In genomic region chr3:131110191-131111150, GRCm38 (mm10) we compare ENCODE assay signal across 7 mouse cellular contexts. TPM values are rescaled to one million over a fixed set of nuclear protein-coding genes. Genes with fewer than 3 reads are reported as not detected.
DNase-seq lines count a peak whose midpoint lies in the region; ATAC-seq lines count a peak whose summit lies in the region.

Gene Lef1 (plus strand): TSS chr3:131110471.

- under 1% methylated on average over 68 of the region's 69 CpGs for WGBS in heart, embryonic 12.5 days
- WGBS in limb, embryonic 11.5 days: under 1% methylated on average over 64 of the region's 69 CpGs
- WGBS in midbrain, embryonic 15.5 days: under 1% methylated on average over 68 of the region's 69 CpGs

- peak within 1 kb of the TSS; percentile 64 for H3K4me3 ChIP-seq in heart, embryonic 12.5 days
- H3K4me3 ChIP-seq in limb, embryonic 11.5 days (ENCODE audit: low read depth, low read length): peak within 1 kb of the TSS; percentile 81
- H3K4me3 ChIP-seq in midbrain, embryonic 15.5 days: peak within 1 kb of the TSS; percentile 57

- peaks cover 19% of the 10 kb centered on the region for H3K27me3 ChIP-seq in heart, embryonic 12.5 days (replicated peaks)
- peaks cover 24% of the 10 kb centered on the region for H3K27me3 ChIP-seq in limb, embryonic 11.5 days (ENCODE audit: control insufficient read depth, insufficient read depth, low read length)
- no peaks in the 10 kb centered on the region for H3K27me3 ChIP-seq in midbrain, embryonic 15.5 days (replicated peaks)

- no peaks in the 10 kb centered on the region for H3K9me3 ChIP-seq in heart, embryonic 12.5 days (replicated peaks)
- no peaks in the 10 kb centered on the region for H3K9me3 ChIP-seq in limb, embryonic 11.5 days (ENCODE audit: control insufficient read depth, low read length)
- no peaks in the 10 kb centered on the region for H3K9me3 ChIP-seq in midbrain, embryonic 15.5 days

- H3K9ac ChIP-seq in heart, embryonic 12.5 days: peak within 1 kb of the TSS; percentile 77
- H3K9ac ChIP-seq in limb, embryonic 11.5 days (ENCODE audit: low read length): peak within 1 kb of the TSS; percentile 88
- peak within 1 kb of the TSS; percentile 74 for H3K9ac ChIP-seq in midbrain, embryonic 15.5 days

- peak within 1 kb of the TSS; percentile 97 for H3K4me2 ChIP-seq in heart, embryonic 12.5 days
- peak within 1 kb of the TSS; percentile 93 for H3K4me2 ChIP-seq in limb, embryonic 11.5 days (ENCODE audit: low read depth, severe bottlenecking)
- H3K4me2 ChIP-seq in midbrain, embryonic 15.5 days: peak within 1 kb of the TSS; percentile 65

- H3K4me1 ChIP-seq in heart, embryonic 12.5 days (replicated peaks): peaks cover 29% of the 10 kb centered on the region
- H3K4me1 ChIP-seq in limb, embryonic 11.5 days (ENCODE audit: control insufficient read depth, insufficient read depth, low read length): peaks cover 30% of the 10 kb centered on the region
- H3K4me1 ChIP-seq in midbrain, embryonic 15.5 days: peaks cover 55% of the 10 kb centered on the region

- DNase-seq in spleen, postnatal 10 days (ENCODE audit: low spot score in 2 of 2): peak; percentile 12 to 34
- no peak for DNase-seq in spleen, adult 12 weeks (ENCODE audit: low spot score)
- peak; percentile 61 to 80 for DNase-seq in adrenal gland, postnatal 36 days
- DNase-seq in limb, embryonic 11.5 days (ENCODE audit: low spot score): peak; percentile 84
- DNase-seq in thymus, postnatal 14 days: peak; percentile 81

- H3K36me3 ChIP-seq in heart, embryonic 12.5 days: no peaks in the 10 kb centered on the region; the same call in 1 of the 2 replicates
- H3K36me3 ChIP-seq in limb, embryonic 11.5 days (ENCODE audit: control insufficient read depth, insufficient read depth, low read length): no peaks in the 10 kb centered on the region
- no peaks in the 10 kb centered on the region for H3K36me3 ChIP-seq in midbrain, embryonic 15.5 days (replicated peaks)

- peak within 1 kb of the TSS; percentile 55; the same call in 1 of the 2 replicates for H3K27ac ChIP-seq in heart, embryonic 12.5 days (ENCODE audit: poor library complexity, severe bottlenecking)
- H3K27ac ChIP-seq in limb, embryonic 11.5 days (replicated peaks; ENCODE audit: low read depth, low read length): peak within 1 kb of the TSS; percentile 78
- peak within 1 kb of the TSS; percentile 88 for H3K27ac ChIP-seq in midbrain, embryonic 15.5 days

- ATAC-seq in heart, embryonic 12.5 days (ENCODE audit: insufficient number of reproducible peaks, low FRiP score): peak; percentile 17
- ATAC-seq in limb, embryonic 11.5 days (ENCODE audit: insufficient number of reproducible peaks, low FRiP score, low TSS enrichment, low read depth): peak; percentile 45; the same call in 1 of the 2 replicates
- peak; percentile 59 for ATAC-seq in midbrain, embryonic 15.5 days (replicated peaks)

RNA-seq across cellular contexts. Expression of gene Lef1, which starts in this region (rescaled TPM):
- 10 to 100 TPM; 10.5 to 14.2 TPM for total RNA-seq in adrenal gland, postnatal 36 days (2021)
- polyA plus RNA-seq in heart, embryonic 12.5 days (2016; fragmentation: Nextera tagmentation; extraction: Ambion mirVana): 18.7 and 21.2 TPM in 2 replicates
- 60.8 and 68.4 TPM in 2 replicates for polyA plus RNA-seq in limb, embryonic 11.5 days (2014; fragmentation: Nextera tagmentation; extraction: Ambion mirVana)
- 71.4 and 79.6 TPM in 2 replicates for polyA plus RNA-seq in midbrain, embryonic 15.5 days (2015; fragmentation: Nextera tagmentation; extraction: Ambion mirVana)
